In genomic region chr16:31235457-31236310, GRCm38 (mm10) we compare ENCODE assay signal across 9 mouse cellular contexts. TPM values are rescaled to one million over a fixed set of nuclear protein-coding genes. Genes with fewer than 3 reads are reported as not detected.
DNase-seq lines count a peak whose midpoint lies in the region; ATAC-seq and TF ChIP-seq lines count a peak whose summit lies in the region.
"Had no signal": no experiment of that assay in that cellular context is flagged by ENCODE, and none has a peak within 500 bp of the region (broad histone marks: within the 10 kb centered on the region; RNA-seq: fewer than 3 reads in every experiment).

No protein-coding gene starts in this region.

- intact Hi-C loops in gastrocnemius, postnatal 36 days (cut with DNase I) = no loop called here

- peak; percentile 18 to 26 for DNase-seq in cerebellum, postnatal 14 days
- no peak for DNase-seq in cerebellum, adult 8-10 months
- DNase-seq in 3134 (ENCODE audit: extremely low read depth, insufficient read length, low spot score) = peak; percentile 78
- DNase-seq in brain, embryonic 14.5 days (ENCODE audit: low read depth) = peak; percentile 30
- DNase-seq in thymus, postnatal 4 days = peak; percentile 40
- no peak for DNase-seq in gastrocnemius, postnatal 36 days

- no peak overlapping the region for H3K4me3 ChIP-seq in hindbrain, embryonic 16.5 days (ENCODE audit: low read length)
- no peak overlapping the region for H3K4me3 ChIP-seq in midbrain, embryonic 13.5 days (replicated peaks)

- H3K27ac ChIP-seq in hindbrain, embryonic 16.5 days (ENCODE audit: low read depth, low read length) = no peak overlapping the region
- no peak overlapping the region for H3K27ac ChIP-seq in midbrain, embryonic 13.5 days

- TF ChIP-seq POLR2A in brain, embryonic 14.5 days (IDR thresholded peaks at IDR 0.05; ENCODE audit: borderline replicate concordance, extremely low read depth, insufficient read depth, insufficient read length, poor library complexity, severe bottlenecking) = no peak

- 0 out of 2 replicates have a peak overlapping the region, but pooled peaks have one; percentile 4 for H3K9ac ChIP-seq in hindbrain, embryonic 16.5 days (ENCODE audit: low read depth, low read length)
- no peak overlapping the region for H3K9ac ChIP-seq in midbrain, embryonic 13.5 days (replicated peaks)

- WGBS in hindbrain, embryonic 16.5 days = 31% methylated on average over 17 of the region's 18 CpGs
- WGBS in midbrain, embryonic 13.5 days = 40% methylated on average over 17 of the region's 18 CpGs

- H3K4me1 ChIP-seq in hindbrain, embryonic 16.5 days (ENCODE audit: control insufficient read depth, insufficient read depth, low read depth, low read length) = peaks cover 4% of the 10 kb centered on the region
- H3K4me1 ChIP-seq in midbrain, embryonic 13.5 days (replicated peaks) = 0 out of 2 replicates have a peak, but pooled peaks cover 10% of the 10 kb centered on the region

- no peak for TF ChIP-seq CTCF in brain, embryonic 14.5 days (IDR thresholded peaks at IDR 0.05; ENCODE audit: borderline replicate concordance, extremely low read depth, insufficient read depth, insufficient read length)

- H3K27me3 ChIP-seq in hindbrain, embryonic 16.5 days (replicated peaks; ENCODE audit: control insufficient read depth, insufficient read depth, low read length) = no peaks in the 10 kb centered on the region
- H3K27me3 ChIP-seq in midbrain, embryonic 13.5 days = no peaks in the 10 kb centered on the region

- H3K9me3 ChIP-seq in hindbrain, embryonic 16.5 days (ENCODE audit: control insufficient read depth, low read length) = no peaks in the 10 kb centered on the region
- H3K9me3 ChIP-seq in midbrain, embryonic 13.5 days = 0 out of 2 replicates have a peak, but pooled peaks cover 1% of the 10 kb centered on the region
- H3K9me3 ChIP-seq: G1E had no signal

- 0 out of 2 replicates have a peak overlapping the region, but pooled peaks have one; percentile 9 for H3K4me2 ChIP-seq in hindbrain, embryonic 16.5 days (ENCODE audit: low read length)
- 0 out of 2 replicates have a peak overlapping the region, but pooled peaks have one; percentile 13 for H3K4me2 ChIP-seq in midbrain, embryonic 13.5 days (replicated peaks)

- no peak for ATAC-seq in hindbrain, embryonic 16.5 days
- no peak for ATAC-seq in midbrain, embryonic 13.5 days

- H3K36me3 ChIP-seq in hindbrain, embryonic 16.5 days (ENCODE audit: control insufficient read depth, insufficient read depth, low read length) = no peaks in the 10 kb centered on the region
- no peaks in the 10 kb centered on the region for H3K36me3 ChIP-seq in midbrain, embryonic 13.5 days
- H3K36me3 ChIP-seq: G1E had no signal

RNA-seq across cellular contexts. Expression of gene Acap2, which starts 34.6 kb away (rescaled TPM):
- 25.1 and 25.6 TPM in 2 replicates for polyA plus RNA-seq in brain, embryonic 14.5 days (2012; rRNA removed)
- polyA plus RNA-seq in hindbrain, embryonic 16.5 days (2015; fragmentation: Nextera tagmentation; extraction: Ambion mirVana) = 9.4 and 11.0 TPM in 2 replicates
- 12.9 and 13.2 TPM in 2 replicates for polyA plus RNA-seq in midbrain, embryonic 13.5 days (2015; fragmentation: Nextera tagmentation; extraction: Ambion mirVana)
- 10 to 100 TPM in 1 of 2 experiments, 1 to 10 TPM in 1; 9.0 to 10.0 TPM for total RNA-seq in gastrocnemius, postnatal 36 days (2021)

RNA-seq across cellular contexts. Expression of gene Ppp1r2, which starts 39.4 kb away (rescaled TPM):
- 36.2 and 51.1 TPM in 2 replicates for polyA plus RNA-seq in brain, embryonic 14.5 days (2012; rRNA removed)
- polyA plus RNA-seq in hindbrain, embryonic 16.5 days (2015; fragmentation: Nextera tagmentation; extraction: Ambion mirVana) = 95.0 and 95.9 TPM in 2 replicates
- polyA plus RNA-seq in midbrain, embryonic 13.5 days (2015; fragmentation: Nextera tagmentation; extraction: Ambion mirVana) = 95.4 and 98.6 TPM in 2 replicates
- 10 to 100 TPM; 68.7 to 77.1 TPM for total RNA-seq in gastrocnemius, postnatal 36 days (2021)

Comparison
In these comparisons a context has a peak if more than half of its experiments do, and no peak if none do; other contexts are left out.
1. DNase-seq: peak in cerebellum, postnatal 14 days (2 of 2), 3134 (single experiment), brain, embryonic 14.5 days (single experiment) and thymus, postnatal 4 days (single experiment); none in cerebellum, adult 8-10 months (single experiment) and gastrocnemius, postnatal 36 days (0 of 2).